Mouse (Mus musculus) lung, embryonic 16.5 days (tissue): ENCODE measurements around the gene Tnfrsf14. TPM values are rescaled to one million over a fixed set of nuclear protein-coding genes. Genes with fewer than 3 reads are reported as not detected.

Experiments
- ATAC-seq: fragments of 200-750 bp; cut with Nextera tagmentation; 2 replicates; pipeline ENCODE4 v1.8.0; 2017; ENCODE audit warnings: low read depth, mild to moderate bottlenecking, moderate library complexity
- H3K27ac ChIP-seq: fragments of 300-500 bp; sonication (generic); 2 replicates; pipeline ENCODE4 v1.5.1; 2014; ENCODE audit warnings: mild to moderate bottlenecking, control low read depth, low read length
- H3K27me3 ChIP-seq: fragments of 300-500 bp; sonication (generic); 2 replicates; pipeline ENCODE4 v1.6.1; 2014; ENCODE audit warnings: low read depth, low read length, mixed read lengths; ENCODE audit not compliant: control insufficient read depth, insufficient read depth
- H3K36me3 ChIP-seq: fragments of 300-500 bp; sonication (generic); 2 replicates; pipeline ENCODE4 v1.6.1; 2014; ENCODE audit warnings: low read length; ENCODE audit not compliant: control insufficient read depth, insufficient read depth
- H3K4me1 ChIP-seq: fragments of 300-500 bp; sonication (generic); replicated peaks from 2 replicates; pipeline ENCODE4 v1.6.1; 2014; ENCODE audit warnings: low read length, mixed read lengths; ENCODE audit not compliant: control insufficient read depth, insufficient read depth
- H3K4me2 ChIP-seq: fragments of 300-500 bp; sonication (generic); 2 replicates; pipeline ENCODE4 v1.6.1; 2014; ENCODE audit warnings: low read depth, low read length, control low read depth
- H3K4me3 ChIP-seq: fragments of 300-500 bp; sonication (generic); 2 replicates; pipeline ENCODE4 v1.5.1; 2014; ENCODE audit warnings: mild to moderate bottlenecking, low read length, control low read depth
- H3K9ac ChIP-seq: fragments of 300-500 bp; sonication (generic); 2 replicates; pipeline ENCODE4 v1.6.1; 2014; ENCODE audit warnings: low read length, control low read depth
- H3K9me3 ChIP-seq: fragments of 300-500 bp; sonication (generic); 2 replicates; pipeline ENCODE4 v1.6.1; 2016; ENCODE audit warnings: low read length; ENCODE audit not compliant: control insufficient read depth
- WGBS: fragments of 180-500 bp; shearing (Covaris S2); extraction: QIAGEN DNeasy Blood & Tissue Kit; methylation state at CpG from one replicate; pipeline ENCODE4 v1.1.7; 2014; 5-methylcytosine and 5-hydroxymethylcytosine counted together
- polyA plus RNA-seq: library from polyadenylated mRNA; unstranded; fragments of >200 nt; fragmentation: Nextera tagmentation; extraction: Ambion mirVana; gene quantifications from 2 replicates; pipeline ENCODE4 v1.2.1, GENCODE M21; 2015

The Tnfrsf14 gene
- polyA plus RNA-seq, 1 experiment from 2014 or later: 1.7 TPM

GRCm38 (mm10) chr4:154952461-154953241 lies 24.3 kb upstream of the Tnfrsf14 start:
- no peak overlapping the region for H3K4me2 ChIP-seq
- ATAC-seq: no peak
- peaks cover 63% of the 10 kb centered on the region for H3K27me3 ChIP-seq
- H3K9ac ChIP-seq: no peak overlapping the region
- WGBS: 2% methylated on average over 26 of the region's 26 CpGs
- no peak overlapping the region for H3K4me3 ChIP-seq
- no peaks in the 10 kb centered on the region for H3K9me3 ChIP-seq
- H3K4me1 ChIP-seq: peaks cover 5% of the 10 kb centered on the region; the same call in 1 of the 2 replicates
- H3K36me3 ChIP-seq: no peaks in the 10 kb centered on the region
- no peak overlapping the region for H3K27ac ChIP-seq

DNA sequence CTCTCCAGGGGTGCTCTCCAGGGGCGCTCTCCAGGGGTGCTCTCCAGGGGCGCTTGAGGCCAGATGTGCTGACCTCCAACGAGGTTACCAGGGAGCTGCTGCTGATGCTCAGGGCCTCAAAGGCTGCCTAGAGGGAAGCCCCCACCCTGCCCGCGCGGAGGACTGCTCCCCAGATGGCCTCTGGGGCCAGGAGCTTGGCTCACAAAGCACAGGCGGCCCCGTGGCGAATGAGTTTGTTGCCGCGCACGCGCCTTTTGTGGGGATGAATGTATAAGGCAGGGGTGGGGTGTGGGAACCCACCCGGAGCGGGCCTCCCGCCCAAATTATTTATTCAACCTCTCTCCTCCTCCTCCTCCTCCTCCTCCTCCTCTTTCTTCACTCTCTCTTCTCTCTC lies 21.2 kb upstream of the Tnfrsf14 start:
- Histone ChIP-seq H3K9me3 (no peaks in the 10 kb centered on the region), H3K9ac (no peak overlapping the region), H3K36me3 (no peaks in the 10 kb centered on the region), H3K4me1 (peaks cover 9% of the 10 kb centered on the region; the same call in 1 of the 2 replicates), H3K4me3 (no peak overlapping the region), H3K27ac (no peak overlapping the region), H3K27me3 (peaks cover 55% of the 10 kb centered on the region), H3K4me2 (no peak overlapping the region)
- no peak for ATAC-seq
- whole genome bisulfite sequencing: 18% methylated on average over 12 of the region's 16 CpGs

DNA sequence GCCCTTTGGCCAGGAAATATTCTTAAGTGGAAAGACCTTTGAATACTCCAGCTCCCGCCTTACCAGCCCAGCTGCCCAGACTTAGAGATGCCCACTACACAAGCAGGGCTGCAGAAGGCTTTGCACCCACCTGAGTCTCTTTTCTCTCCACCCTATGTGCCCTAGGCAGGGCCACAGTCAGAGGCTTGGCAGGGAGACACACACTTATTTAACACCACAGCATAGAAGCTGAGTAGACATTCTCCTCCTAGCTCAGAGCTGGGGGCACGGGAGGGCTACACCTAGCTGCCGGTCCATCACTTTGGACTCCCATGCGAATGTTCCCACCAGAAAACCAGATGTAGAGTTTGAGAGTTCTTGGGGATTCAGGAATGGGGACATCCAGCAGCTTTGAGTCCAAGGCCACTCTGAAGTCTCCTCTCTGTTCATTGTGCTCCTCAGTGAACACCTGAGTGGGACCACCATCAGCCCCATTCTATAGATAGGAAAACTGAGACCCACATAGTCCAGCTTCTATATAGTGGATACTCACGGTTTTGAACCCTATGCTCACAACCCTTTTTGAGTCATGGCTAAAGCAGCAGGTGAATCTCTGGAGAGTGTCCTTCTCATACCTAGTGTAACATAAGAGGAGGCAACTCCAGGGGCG lies 20.7 kb upstream of the Tnfrsf14 start:
- Histone ChIP-seq H3K27me3 (peaks cover 50% of the 10 kb centered on the region), H3K4me3 (no peak overlapping the region), H3K27ac (peak overlapping the region; percentile 35; the same call in 1 of the 2 replicates), H3K4me2 (no peak overlapping the region), H3K9me3 (no peaks in the 10 kb centered on the region), H3K9ac (no peak overlapping the region), H3K36me3 (no peaks in the 10 kb centered on the region), H3K4me1 (peaks cover 9% of the 10 kb centered on the region; the same call in 1 of the 2 replicates)
- 59% methylated on average over 6 of the region's 6 CpGs for WGBS
- ATAC-seq: no peak

DNA sequence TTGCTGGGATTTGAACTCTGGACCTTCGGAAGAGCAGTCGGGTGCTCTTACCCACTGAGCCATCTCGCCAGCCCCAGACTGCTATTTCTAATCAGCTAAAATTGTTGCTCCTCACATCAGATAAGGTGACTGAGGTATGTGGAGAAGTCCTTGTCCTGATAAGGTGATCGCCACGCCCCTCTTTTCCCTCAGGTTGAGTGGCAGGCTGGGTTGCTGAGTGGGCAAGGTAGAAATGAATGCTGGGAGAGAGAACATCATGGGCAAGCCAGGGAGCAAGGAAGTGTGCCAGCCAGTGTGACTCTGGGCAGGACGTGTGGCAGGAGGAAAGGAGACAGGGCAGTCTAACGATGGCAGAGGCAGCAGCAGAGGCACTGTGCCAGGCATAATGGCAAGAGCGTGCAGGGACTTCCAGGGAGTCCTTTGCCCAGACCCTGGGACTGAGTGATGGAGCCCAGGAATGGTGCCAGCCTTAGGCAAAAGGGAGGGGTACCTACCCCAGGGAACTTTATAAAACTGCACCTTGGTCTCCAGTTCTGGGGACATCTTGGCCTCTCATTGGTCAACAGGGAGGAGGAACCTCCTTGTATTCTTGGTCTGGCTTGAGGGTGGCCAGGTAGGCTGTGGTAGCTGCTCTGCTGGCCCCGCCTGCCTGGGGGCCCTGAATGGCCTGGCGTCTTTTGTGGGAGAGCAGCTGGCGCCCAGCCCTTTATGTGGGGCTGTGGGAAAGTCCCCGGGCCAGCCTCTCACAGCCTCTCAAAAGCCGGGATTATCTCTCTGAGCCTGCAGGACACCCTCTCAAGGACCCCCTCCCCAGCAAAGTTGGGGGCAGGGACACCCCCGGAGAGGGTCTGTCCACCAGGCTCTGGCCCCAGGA lies 19.9 kb upstream of the Tnfrsf14 start:
- peaks cover 42% of the 10 kb centered on the region for H3K27me3 ChIP-seq
- ATAC-seq: peak; percentile 26

GRCm38 (mm10) chr4:154946319-154946718 lies 18.0 kb upstream of the Tnfrsf14 start:
- Histone ChIP-seq H3K27me3 (peaks cover 22% of the 10 kb centered on the region), H3K9me3 (no peaks in the 10 kb centered on the region), H3K4me1 (peaks cover 9% of the 10 kb centered on the region; the same call in 1 of the 2 replicates), H3K4me2 (peak overlapping the region; percentile 60), H3K4me3 (peak overlapping the region; percentile 38), H3K36me3 (no peaks in the 10 kb centered on the region), H3K27ac (no peak overlapping the region), H3K9ac (peak overlapping the region; percentile 38)
- 2% methylated on average over 8 of the region's 8 CpGs for WGBS
- peak; percentile 87 for ATAC-seq

More for the DNA sequence above, 19.9 kb upstream of the Tnfrsf14 start:
- no peak overlapping the region for H3K4me2 ChIP-seq
- no peak overlapping the region for H3K9ac ChIP-seq
- peaks cover 9% of the 10 kb centered on the region; the same call in 1 of the 2 replicates for H3K4me1 ChIP-seq
- peak overlapping the region; percentile 35; the same call in 1 of the 2 replicates for H3K27ac ChIP-seq
- no peaks in the 10 kb centered on the region for H3K9me3 ChIP-seq
- WGBS: 32% methylated on average over 14 of the region's 14 CpGs
- H3K36me3 ChIP-seq: no peaks in the 10 kb centered on the region
- no peak overlapping the region for H3K4me3 ChIP-seq

DNA sequence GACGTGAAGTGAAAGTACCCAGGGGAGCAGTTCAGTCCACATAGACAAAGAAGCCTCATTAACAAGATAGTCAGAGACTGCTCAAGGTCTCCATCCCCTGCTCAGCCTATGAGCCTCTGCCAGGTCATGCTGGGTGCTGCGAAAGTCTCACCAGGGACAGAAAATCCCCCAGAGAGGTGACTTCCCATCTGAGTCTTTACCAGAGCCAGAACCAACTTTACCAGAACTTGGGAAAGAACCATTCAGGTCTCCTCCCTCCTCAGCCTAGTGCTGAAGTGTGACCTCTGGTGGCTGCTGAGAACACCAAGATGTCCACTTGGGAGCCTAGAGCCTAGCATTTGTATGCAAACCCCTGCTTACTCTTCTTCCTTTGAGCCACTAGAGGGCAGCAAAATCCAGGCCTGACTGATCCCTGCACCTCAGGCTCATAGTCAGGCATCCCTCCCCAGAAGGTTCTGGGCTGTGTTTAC lies 15.8 kb upstream of the Tnfrsf14 start:
- H3K27ac ChIP-seq: no peak overlapping the region
- H3K36me3 ChIP-seq: no peaks in the 10 kb centered on the region
- no peaks in the 10 kb centered on the region for H3K9me3 ChIP-seq
- H3K4me2 ChIP-seq: no peak overlapping the region
- peaks cover 7% of the 10 kb centered on the region; the same call in 1 of the 2 replicates for H3K4me1 ChIP-seq
- ATAC-seq: peak; percentile 82
- WGBS: 23% methylated on average over 2 of the region's 2 CpGs
- peaks cover 7% of the 10 kb centered on the region for H3K27me3 ChIP-seq
- no peak overlapping the region for H3K9ac ChIP-seq
- H3K4me3 ChIP-seq: no peak overlapping the region

DNA sequence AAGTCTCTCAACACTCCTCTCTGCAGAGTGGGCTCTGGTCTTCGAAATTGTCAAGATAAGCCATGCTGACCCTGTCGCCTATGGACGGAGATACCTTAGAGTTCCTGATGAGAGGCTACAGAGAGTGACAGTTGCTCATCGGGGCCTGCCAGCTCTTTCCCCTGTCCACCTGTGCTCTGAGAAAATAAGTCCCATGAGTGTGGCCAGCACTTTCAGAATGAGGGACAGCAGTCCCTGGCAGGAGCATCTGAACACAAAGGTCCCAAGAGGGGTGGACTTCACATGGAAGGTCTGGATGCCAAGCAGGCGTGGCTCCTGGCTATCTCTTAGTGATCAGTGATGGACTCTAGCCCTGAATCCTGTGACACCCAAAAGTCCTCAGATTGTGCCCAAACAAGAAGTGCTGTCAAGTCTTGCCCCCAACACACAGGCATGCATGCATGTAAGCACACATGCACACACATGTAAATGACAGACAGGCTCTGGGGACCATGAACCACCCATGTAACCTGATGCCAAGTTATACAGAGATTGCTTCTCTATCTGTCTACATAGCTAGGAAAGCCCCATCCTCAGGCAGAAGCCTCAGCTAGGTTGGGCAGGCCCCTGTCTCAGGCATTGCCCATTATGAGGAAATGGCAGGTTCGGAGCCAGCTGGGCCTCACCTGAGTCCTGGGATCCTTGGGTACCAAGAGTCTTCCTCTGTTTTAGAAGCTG lies 15.1 kb upstream of the Tnfrsf14 start:
- H3K36me3 ChIP-seq: no peaks in the 10 kb centered on the region
- no peaks in the 10 kb centered on the region for H3K9me3 ChIP-seq
- H3K27me3 ChIP-seq: peaks cover 2% of the 10 kb centered on the region; the same call in 1 of the 2 replicates
- H3K27ac ChIP-seq: no peak overlapping the region
- H3K4me3 ChIP-seq: no peak overlapping the region
- H3K4me1 ChIP-seq: peaks cover 7% of the 10 kb centered on the region; the same call in 1 of the 2 replicates
- no peak overlapping the region for H3K9ac ChIP-seq
- no peak overlapping the region for H3K4me2 ChIP-seq
- no peak for ATAC-seq
- WGBS: 81% methylated on average over 6 of the region's 6 CpGs

DNA sequence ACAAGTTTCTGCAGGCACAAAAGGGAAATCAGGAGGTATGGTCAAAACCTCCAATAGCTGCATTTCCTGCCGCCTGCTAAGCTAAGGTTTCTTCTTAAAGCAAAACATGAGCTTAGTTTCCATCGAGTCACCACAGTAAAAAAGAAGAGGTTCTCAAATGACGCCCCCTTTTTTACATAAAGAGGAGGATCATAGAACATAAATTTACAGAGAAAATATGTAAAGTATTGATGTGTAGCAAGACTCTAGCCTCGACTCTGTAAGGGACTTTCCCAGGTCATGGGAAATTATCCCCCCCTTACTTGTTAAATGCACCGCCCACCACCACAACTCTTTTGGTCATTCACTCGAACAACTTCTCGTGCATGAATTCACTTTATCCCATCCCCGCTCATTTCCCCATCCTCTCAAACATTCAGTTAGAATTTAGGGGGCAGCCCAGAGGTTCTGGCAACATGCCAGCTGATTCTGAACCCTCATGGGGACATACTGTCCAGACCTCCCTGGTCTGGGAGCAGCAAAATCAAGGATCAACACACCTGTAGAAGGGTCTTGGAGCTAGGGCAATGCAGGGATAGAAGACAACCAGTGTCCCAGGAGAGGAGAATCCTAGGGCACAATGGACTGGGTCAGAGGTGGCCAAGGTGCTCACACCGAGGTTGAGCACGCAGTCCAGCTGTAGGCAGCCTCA lies 14.4 kb upstream of the Tnfrsf14 start:
- H3K4me1 ChIP-seq: peaks cover 4% of the 10 kb centered on the region; the same call in 1 of the 2 replicates
- ATAC-seq: no peak
- H3K27me3 ChIP-seq: no peaks in the 10 kb centered on the region
- no peak overlapping the region for H3K4me3 ChIP-seq
- H3K27ac ChIP-seq: no peak overlapping the region
- H3K36me3 ChIP-seq: no peaks in the 10 kb centered on the region
- 77% methylated on average over 10 of the region's 10 CpGs for WGBS
- H3K4me2 ChIP-seq: no peak overlapping the region
- H3K9me3 ChIP-seq: no peaks in the 10 kb centered on the region
- no peak overlapping the region for H3K9ac ChIP-seq
